Mouse (Mus musculus) liver, embryonic 16.5 days (tissue): ENCODE data around the gene Gm10645. TPM values are rescaled to one million over a fixed set of nuclear protein-coding genes. Genes with fewer than 3 reads are reported as not detected.

Experiments used
- ATAC-seq: fragments of 200-750 bp; cut with Nextera tagmentation; 2 replicates; pipeline ENCODE4 v1.8.0; 2017; ENCODE audit warnings: low read depth, mild to moderate bottlenecking, moderate number of reproducible peaks, moderate library complexity
- H3K27ac ChIP-seq: fragments of 300-500 bp; sonication (generic); 2 replicates; pipeline ENCODE4 v1.5.1; 2014; ENCODE audit warnings: mild to moderate bottlenecking, low read length
- H3K27me3 ChIP-seq: fragments of 300-500 bp; sonication (generic); 2 replicates; pipeline ENCODE4 v1.6.1; 2014; ENCODE audit warnings: low read depth, low read length, mixed read lengths; ENCODE audit not compliant: control insufficient read depth, insufficient read depth
- H3K36me3 ChIP-seq: fragments of 300-500 bp; sonication (generic); 2 replicates; pipeline ENCODE4 v1.6.1; 2014; ENCODE audit warnings: mild to moderate bottlenecking; ENCODE audit not compliant: control insufficient read depth, insufficient read depth
- H3K4me1 ChIP-seq: fragments of 300-500 bp; sonication (generic); 2 replicates; pipeline ENCODE4 v1.6.1; 2014; ENCODE audit warnings: low read depth, low read length, mixed read lengths; ENCODE audit not compliant: control insufficient read depth
- H3K4me2 ChIP-seq: fragments of 300-500 bp; sonication (generic); 2 replicates; pipeline ENCODE4 v1.6.1; 2014; ENCODE audit warnings: low read depth, low read length, mixed read lengths
- H3K4me3 ChIP-seq: fragments of 300-500 bp; sonication (generic); 2 replicates; pipeline ENCODE4 v1.5.1; 2014; ENCODE audit warnings: low read depth, mild to moderate bottlenecking, low read length
- H3K9ac ChIP-seq: fragments of 300-500 bp; sonication (generic); 2 replicates; pipeline ENCODE4 v1.6.1; 2014; ENCODE audit warnings: low read depth, low read length
- H3K9me3 ChIP-seq: fragments of 300-500 bp; sonication (generic); replicated peaks from 2 replicates; pipeline ENCODE4 v1.6.1; 2016; ENCODE audit warnings: low read length; ENCODE audit not compliant: control insufficient read depth
- WGBS: fragments of 180-500 bp; shearing (Covaris S2); extraction: QIAGEN DNeasy Blood & Tissue Kit; methylation state at CpG from one replicate; pipeline ENCODE4 v1.1.7; 2014; ENCODE audit not compliant: insufficient replicate concordance; 5-methylcytosine and 5-hydroxymethylcytosine counted together
- polyA plus RNA-seq: library from polyadenylated mRNA; unstranded; fragments of >200 nt; fragmentation: Nextera tagmentation; extraction: Ambion mirVana; gene quantifications from 2 replicates; pipeline ENCODE4 v1.2.1, GENCODE M21; 2015

Gm10645 gene
- polyA plus RNA-seq, 1 experiment from 2014 or later: 0.15 TPM

GRCm38 (mm10) chr8:83196088-83196487 lies 30.1 kb upstream of the Gm10645 start:
- Histone ChIP-seq H3K36me3 (no peaks in the 10 kb centered on the region), H3K4me2 (no peak overlapping the region), H3K4me3 (no peak overlapping the region), H3K9me3 (no peaks in the 10 kb centered on the region), H3K4me1 (no peaks in the 10 kb centered on the region; the same call in 1 of the 2 replicates), H3K27ac (no peak overlapping the region), H3K9ac (no peak overlapping the region), H3K27me3 (no peaks in the 10 kb centered on the region)
- 60% methylated on average over 6 of the region's 6 CpGs for WGBS
- no peak for ATAC-seq

- Histone ChIP-seq H3K4me3 (no peak overlapping the region), H3K9ac (no peak overlapping the region), H3K9me3 (no peaks in the 10 kb centered on the region), H3K27ac (no peak overlapping the region), H3K36me3 (no peaks in the 10 kb centered on the region), H3K4me2 (no peak overlapping the region), H3K4me1 (no peaks in the 10 kb centered on the region), H3K27me3 (no peaks in the 10 kb centered on the region)
- WGBS: 46% methylated on average over 4 of the region's 4 CpGs
- no peak for ATAC-seq
Measured at GRCm38 (mm10) chr8:83189538-83190095, 23.6 kb upstream of the Gm10645 start.

- H3K4me3 ChIP-seq: no peak overlapping the region
- 76% methylated on average over 10 of the region's 10 CpGs for WGBS
- H3K36me3 ChIP-seq: no peaks in the 10 kb centered on the region
- no peak overlapping the region for H3K4me2 ChIP-seq
- H3K27me3 ChIP-seq: no peaks in the 10 kb centered on the region
- H3K4me1 ChIP-seq: no peaks in the 10 kb centered on the region
- ATAC-seq: no peak
- no peak overlapping the region for H3K27ac ChIP-seq
- H3K9ac ChIP-seq: no peak overlapping the region
- no peaks in the 10 kb centered on the region for H3K9me3 ChIP-seq
Measured at GRCm38 (mm10) chr8:83187363-83187962, 21.5 kb upstream of the Gm10645 start.

GRCm38 (mm10) chr8:83186376-83186775 lies 20.4 kb upstream of the Gm10645 start:
- 57% methylated on average over 6 of the region's 6 CpGs for WGBS

GRCm38 (mm10) chr8:83182784-83183183 lies 16.8 kb upstream of the Gm10645 start:
- 68% methylated on average over 5 of the region's 5 CpGs for WGBS

More at GRCm38 (mm10) chr8:83186376-83186775, 20.4 kb upstream of the Gm10645 start:
- Histone ChIP-seq H3K4me2 (no peak overlapping the region), H3K36me3 (no peaks in the 10 kb centered on the region), H3K4me3 (no peak overlapping the region), H3K9ac (no peak overlapping the region), H3K9me3 (no peaks in the 10 kb centered on the region), H3K4me1 (no peaks in the 10 kb centered on the region), H3K27ac (no peak overlapping the region), H3K27me3 (no peaks in the 10 kb centered on the region)
- ATAC-seq: no peak

GRCm38 (mm10) chr8:83181851-83182482 lies 16.0 kb upstream of the Gm10645 start:
- Histone ChIP-seq H3K4me1 (peaks cover 2% of the 10 kb centered on the region; the same call in 1 of the 2 replicates), H3K27me3 (no peaks in the 10 kb centered on the region), H3K27ac (no peak overlapping the region), H3K36me3 (no peaks in the 10 kb centered on the region), H3K9me3 (no peaks in the 10 kb centered on the region), H3K4me3 (no peak overlapping the region), H3K9ac (no peak overlapping the region), H3K4me2 (no peak overlapping the region)
- no peak for ATAC-seq
- 61% methylated on average over 6 of the region's 6 CpGs for WGBS

More at GRCm38 (mm10) chr8:83182784-83183183, 16.8 kb upstream of the Gm10645 start:
- no peak overlapping the region for H3K4me2 ChIP-seq
- no peak overlapping the region for H3K27ac ChIP-seq
- H3K36me3 ChIP-seq: no peaks in the 10 kb centered on the region
- peaks cover 2% of the 10 kb centered on the region; the same call in 1 of the 2 replicates for H3K4me1 ChIP-seq
- H3K4me3 ChIP-seq: no peak overlapping the region
- H3K9ac ChIP-seq: no peak overlapping the region
- no peak for ATAC-seq
- no peaks in the 10 kb centered on the region for H3K9me3 ChIP-seq
- no peaks in the 10 kb centered on the region for H3K27me3 ChIP-seq

- ATAC-seq: no peak
- no peak overlapping the region for H3K4me3 ChIP-seq
- no peaks in the 10 kb centered on the region for H3K9me3 ChIP-seq
- WGBS: 6% methylated on average over 9 of the region's 9 CpGs
- no peak overlapping the region for H3K9ac ChIP-seq
- no peaks in the 10 kb centered on the region for H3K27me3 ChIP-seq
- peaks cover 2% of the 10 kb centered on the region; the same call in 1 of the 2 replicates for H3K4me1 ChIP-seq
- H3K27ac ChIP-seq: no peak overlapping the region
- H3K4me2 ChIP-seq: peak overlapping the region; percentile 22; the same call in 1 of the 2 replicates
- H3K36me3 ChIP-seq: no peaks in the 10 kb centered on the region
Measured at GRCm38 (mm10) chr8:83178228-83178742, 12.3 kb upstream of the Gm10645 start.

- H3K36me3 ChIP-seq: no peaks in the 10 kb centered on the region
- no peaks in the 10 kb centered on the region for H3K27me3 ChIP-seq
- 26% methylated on average over 11 of the region's 11 CpGs for WGBS
- H3K4me1 ChIP-seq: peaks cover 2% of the 10 kb centered on the region; the same call in 1 of the 2 replicates
- H3K9me3 ChIP-seq: no peaks in the 10 kb centered on the region
- no peak overlapping the region for H3K27ac ChIP-seq
- no peak overlapping the region for H3K4me3 ChIP-seq
- no peak overlapping the region for H3K4me2 ChIP-seq
- no peak for ATAC-seq
- H3K9ac ChIP-seq: no peak overlapping the region
Measured at GRCm38 (mm10) chr8:83177317-83178195, 11.6 kb upstream of the Gm10645 start.
